Mouse (Mus musculus): ENCODE measurements around the gene Setd3.
"Not testable (repeated sequence)": the region's sequence is repeated elsewhere in the genome, so short reads cannot be mapped to it uniquely, and the experiment has no call there.

Setd3 gene

DNA sequence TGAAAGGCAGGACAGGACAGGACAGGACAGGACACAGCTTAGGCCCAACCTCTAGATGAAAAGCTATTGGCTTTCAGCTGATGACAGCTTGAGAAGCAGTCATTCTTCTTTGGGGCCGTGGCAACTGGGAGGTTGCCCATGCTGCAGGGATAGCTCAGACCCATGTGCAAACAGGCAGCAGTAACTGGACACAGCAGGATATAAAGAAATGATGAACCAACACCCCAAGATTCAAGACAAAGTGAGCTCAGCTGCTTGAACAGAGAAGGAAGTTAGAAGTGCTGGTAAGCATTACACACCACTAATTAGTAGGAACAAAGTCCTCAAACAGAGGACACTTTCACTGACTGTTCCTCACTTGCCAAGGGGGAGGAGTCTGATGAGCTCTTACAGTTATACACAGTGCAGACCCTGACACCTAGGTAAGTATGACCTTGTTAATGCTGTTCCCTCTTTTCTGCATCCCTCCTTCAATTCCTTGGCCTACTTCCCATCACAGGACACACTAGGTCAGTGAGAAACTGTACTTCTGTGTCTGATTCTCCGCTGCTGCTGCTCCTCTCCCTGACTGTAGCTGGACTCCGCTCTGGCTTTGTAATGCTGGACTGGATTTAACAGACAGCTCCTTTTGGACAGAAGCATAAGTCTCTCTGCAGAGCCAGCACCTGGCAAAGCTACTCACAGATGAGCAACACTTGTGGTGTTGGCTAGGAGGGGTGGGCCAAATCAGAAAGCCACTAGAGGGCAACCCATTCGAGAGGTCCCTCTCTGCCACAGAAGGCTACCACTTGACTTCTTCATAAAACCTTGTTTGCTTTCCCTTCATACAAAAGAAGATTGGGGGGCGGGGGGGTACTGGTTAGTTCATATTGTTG lies 35.3 kb downstream of the Setd3 start:
- DNase-seq (ENCODE audit: low spot score), result no peak

DNA sequence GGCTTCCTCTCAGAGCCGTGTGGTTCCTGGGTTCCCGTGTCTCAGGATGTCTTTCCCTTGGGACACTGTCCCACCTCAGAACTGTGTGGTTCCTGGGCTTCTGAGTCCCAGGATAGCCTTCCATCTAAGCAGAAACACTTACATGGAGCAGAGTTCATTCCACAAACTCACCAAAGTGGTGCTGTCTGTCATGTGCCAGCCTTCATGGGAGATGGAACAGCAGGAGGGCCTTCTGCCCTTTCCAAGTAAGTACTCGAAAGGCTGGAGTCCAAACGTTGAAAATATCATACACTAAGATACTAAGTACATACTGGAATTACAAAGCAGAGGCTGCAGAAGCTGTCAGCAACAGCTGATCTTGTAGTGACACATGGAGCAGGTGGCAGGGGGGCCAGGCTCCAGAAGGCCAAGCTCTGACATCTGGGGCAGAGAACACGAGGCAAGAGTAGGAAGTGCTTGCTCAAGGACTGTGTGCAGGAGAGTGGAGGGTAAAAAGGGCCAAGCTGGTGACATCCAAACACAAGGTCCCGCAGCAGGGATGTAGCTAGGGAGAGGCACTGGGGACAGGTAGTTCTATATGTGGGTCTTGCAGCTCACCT lies 43.4 kb downstream of the Setd3 start:
- DNase-seq (ENCODE audit: low spot score), result no peak

DNA sequence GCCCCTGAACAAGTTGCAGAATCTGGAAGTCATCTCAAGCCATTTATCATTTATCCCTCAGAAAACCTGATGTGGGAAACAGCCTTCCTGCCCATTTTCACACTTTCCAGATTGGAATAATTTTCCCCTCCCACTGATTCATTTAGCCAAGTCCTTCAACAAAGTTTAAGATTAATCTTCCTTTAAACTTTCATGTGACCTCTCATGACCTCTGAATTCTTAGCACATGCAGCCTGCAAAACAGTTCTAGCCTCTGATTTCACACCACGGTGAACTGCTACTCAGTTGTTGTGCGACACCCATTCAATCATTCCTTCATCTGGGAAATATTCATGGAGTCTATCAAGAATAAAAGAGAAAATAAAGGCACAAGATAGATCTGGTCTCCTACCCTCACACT lies 45.9 kb downstream of the Setd3 start:
- DNase-seq (ENCODE audit: low spot score), result no peak

DNA sequence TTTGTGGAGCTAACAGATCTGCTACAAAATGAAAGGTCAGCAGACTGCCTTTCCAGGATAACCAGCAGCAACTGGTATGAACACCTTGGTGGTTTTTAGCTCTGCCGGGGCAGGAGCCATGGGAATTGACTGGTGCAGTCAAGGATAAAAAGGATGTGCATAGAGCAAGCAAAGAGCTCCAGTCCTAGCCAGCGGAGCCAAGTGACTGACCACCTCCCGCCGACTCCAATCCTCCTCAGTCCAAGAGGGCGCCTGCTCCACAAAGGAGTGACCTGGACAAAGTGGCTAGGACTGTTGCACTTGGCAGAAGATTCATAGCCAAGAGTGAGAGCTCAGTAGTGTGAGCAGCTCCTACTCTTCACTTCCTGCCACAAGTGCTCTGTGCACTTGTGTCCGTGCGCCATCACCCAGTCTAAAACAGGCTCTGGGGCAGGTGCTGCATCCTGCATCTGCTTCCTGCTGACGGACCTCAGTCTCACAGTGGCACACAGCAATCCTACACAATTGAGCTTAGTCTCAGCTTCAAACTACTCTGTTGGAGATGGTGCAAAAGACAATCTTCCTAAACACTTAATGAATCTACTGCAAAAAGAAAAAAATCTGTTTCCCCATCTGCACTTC lies 46.6 kb downstream of the Setd3 start:
- no peak for DNase-seq (ENCODE audit: low spot score)

DNA sequence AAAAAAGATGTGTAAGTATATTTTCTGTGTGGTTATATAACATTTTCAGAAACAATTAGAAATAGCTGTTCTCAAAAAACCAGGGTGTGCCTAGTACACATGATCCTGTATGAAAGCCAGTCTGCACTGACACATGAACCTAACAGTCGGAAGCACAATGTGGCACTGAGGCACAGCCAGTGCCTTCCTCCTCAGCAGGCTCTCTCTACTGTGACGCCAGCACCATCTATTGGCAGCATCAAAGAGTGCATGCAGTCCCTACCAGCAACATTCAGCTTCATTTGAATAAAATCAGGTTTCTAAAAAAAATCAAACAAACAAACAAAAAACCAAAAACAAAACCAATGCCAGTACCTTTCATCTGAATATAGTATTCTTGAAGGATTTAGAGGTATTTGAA lies 57.8 kb downstream of the Setd3 start:
- DNase-seq (ENCODE audit: low spot score), result peak; percentile 31

DNA sequence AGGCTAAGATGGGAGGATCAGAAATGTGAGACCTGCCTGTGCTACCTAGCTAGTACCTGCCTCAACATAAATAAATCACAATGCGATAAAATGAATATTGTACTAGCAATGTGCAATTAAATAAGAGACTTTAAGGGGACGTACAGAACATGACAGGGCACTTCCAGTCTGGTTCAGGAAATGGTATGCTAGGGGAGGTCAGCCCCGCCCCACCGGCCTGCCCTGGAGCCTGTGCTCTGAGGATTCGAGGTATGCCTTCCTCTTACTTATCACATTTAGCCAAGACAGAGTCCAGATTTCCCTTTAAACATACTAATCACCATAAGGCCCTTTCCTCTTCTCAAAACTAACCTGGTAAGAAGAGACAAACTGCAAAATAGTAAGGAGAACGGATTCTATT lies 58.7 kb downstream of the Setd3 start:
- no peak for DNase-seq (ENCODE audit: low spot score)

DNA sequence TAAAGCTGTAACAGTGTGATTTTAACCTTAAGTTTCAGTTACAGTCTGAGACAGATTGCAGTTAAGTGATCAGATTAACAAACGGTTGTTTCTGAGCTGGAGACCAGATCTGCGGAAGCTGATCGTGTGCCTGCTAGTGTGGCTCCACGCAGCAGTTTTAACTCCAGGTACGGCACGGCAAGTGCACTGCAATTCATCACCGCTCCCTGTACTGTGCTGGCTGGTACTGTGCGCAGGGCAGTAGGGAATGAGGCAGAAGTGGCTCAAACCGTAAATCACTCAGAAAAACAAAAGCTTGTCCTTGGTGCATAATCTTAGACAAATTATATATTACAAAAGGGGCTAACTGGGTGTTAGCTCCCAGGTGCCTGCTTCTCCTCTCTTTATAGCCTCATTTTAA lies 59.2 kb downstream of the Setd3 start:
- no peak for DNase-seq (ENCODE audit: low spot score)

DNA sequence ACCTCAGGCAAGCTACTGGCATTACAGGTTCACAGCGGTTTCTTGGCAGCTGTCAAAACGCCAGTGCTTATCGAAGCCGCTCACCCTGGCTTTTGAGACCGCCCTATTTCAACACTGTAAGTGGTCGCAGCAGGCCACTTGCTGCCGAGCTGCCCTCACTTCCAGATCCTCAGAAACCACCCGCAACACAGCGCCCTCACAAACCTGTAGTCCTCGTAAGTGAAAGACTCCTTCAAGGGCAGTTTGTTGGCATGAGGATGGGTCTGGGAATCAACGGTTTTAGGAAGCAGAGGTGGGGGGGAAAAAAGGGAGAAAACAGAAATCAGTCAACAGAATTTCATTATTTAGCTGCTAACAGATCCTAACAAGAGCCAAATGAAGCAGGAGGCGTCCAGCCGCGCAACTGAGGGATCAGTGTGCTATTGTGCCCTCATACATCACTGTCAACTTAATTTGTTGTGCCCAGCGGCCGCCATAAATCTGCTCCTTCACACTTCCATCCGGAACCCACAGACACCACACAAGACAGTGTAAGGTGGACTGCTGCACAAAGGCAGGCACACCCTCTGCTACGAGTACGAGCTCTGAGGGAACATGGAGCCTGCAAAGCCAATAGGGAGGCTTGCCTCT lies 60.1 kb downstream of the Setd3 start:
- no peak for DNase-seq (ENCODE audit: low spot score)

DNA sequence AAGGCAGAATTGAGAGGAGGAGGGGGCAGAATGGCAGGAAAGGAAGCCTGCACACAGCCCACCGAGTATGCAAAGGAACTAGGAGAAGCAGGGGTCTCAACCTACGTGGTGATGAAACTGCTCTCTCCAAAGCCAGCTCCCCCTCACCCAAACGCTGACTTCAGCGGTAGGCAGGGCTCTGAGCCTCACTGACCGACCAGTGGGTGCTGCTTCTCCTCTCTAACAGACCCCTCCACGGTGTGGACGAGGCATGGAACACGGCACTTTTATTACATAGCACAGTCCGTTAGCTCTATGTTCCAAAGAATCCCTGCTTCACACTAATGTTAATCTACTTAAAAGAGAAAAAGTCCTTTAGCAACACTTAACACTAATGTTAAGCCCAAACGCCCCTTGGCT lies 60.6 kb downstream of the Setd3 start:
- no peak for DNase-seq (ENCODE audit: low spot score)

DNA sequence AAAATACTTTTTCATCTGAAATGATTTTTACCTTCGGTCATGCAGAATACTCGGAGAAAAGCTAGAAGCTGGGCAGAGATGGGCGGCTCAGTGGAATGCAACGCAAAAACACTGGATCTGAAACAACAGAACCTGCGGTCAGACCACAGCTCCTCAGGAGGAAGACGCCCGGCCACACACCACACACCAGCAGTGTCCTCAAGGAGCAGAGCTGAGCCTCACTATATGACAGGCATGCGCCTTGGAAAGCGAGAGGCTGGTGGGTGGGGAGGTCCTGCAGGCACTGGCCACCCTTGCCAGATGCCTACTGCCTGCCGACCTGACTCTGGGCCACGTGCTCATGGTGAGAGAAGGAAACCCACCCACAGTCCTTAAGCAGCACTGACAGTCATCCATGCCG lies 67.9 kb downstream of the Setd3 start:
- no peak for DNase-seq (ENCODE audit: low spot score)

DNA sequence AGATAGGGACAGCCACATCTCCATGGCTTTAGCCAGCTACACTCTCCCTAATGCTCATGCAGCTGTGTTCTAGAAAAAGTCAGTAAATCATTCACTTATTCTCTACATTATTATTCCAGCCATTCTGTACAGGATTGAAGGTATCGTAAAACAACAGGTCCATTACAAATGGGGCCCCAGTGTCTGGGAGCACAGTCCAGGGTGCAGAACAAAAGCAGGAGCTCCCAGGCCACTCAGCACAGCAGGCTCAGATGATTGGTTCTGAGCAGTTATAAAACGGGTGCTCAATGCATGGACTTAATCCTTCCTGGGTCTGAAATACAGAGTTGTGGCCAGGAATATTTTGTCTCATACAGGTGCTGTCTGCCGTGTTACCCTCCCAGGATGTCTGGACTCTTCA lies 68.4 kb downstream of the Setd3 start:
- no peak for DNase-seq (ENCODE audit: low spot score)

DNA sequence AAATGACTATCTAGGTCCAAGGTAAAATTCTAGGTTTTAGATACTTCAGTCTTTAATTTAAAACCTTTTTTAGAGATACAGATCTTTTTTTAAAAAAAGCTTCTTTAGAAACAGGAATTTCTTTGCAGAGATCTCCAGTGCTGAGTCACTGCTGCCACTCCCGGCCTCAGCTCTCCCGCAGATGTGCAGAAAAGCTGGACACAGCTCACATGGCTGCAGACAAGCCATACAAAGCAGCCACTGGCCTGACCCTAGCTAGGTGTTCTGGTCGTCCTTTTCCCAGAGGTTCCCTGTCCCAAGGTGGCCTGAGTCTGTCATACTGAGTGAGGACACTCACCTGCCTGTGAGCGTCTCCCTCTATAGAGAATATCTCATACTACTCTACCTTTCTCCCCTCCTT lies 69.4 kb downstream of the Setd3 start:
- DNase-seq (ENCODE audit: low spot score), result no peak

DNA sequence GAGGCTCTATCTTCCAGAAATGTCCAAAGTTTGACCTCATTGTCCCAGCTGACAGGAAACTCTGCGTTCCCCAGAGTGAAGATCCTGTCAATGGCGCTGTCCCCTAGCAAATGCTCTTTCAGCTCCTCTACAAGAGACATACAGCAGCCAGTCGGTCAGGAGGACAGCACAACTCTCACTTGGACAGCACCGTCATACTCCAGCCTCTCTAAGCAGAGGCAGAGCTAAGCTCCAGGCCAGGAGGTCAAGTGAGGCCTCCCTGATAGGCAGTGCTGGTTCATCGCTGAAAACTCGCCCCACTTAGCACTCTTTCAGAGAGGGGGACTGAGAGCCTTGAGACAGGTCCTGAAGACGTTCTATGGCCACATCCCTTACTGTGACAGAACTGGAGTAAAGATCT lies 70.5 kb downstream of the Setd3 start:
- not testable (repeated sequence) for DNase-seq (ENCODE audit: low spot score)

DNA sequence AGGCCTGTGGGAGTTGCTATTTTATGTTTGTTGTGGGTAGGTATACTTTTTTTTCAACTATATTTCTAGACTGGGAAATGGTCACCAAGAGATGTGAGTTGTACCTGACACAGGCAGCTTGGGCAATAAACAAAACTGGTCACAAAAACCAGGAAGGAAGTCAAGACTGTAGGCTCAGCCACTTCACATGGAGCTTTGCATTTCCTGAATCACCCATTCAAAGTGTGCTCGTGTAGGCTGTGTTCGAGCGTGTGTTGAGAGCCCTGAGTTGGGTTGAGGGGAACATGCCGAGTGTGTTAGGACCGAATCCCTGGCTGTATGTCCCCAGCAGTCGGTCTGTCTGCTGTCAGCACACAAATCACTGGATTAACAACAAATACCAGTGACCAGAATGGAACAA lies 75.8 kb downstream of the Setd3 start:
- no peak for DNase-seq (ENCODE audit: low spot score)

DNA sequence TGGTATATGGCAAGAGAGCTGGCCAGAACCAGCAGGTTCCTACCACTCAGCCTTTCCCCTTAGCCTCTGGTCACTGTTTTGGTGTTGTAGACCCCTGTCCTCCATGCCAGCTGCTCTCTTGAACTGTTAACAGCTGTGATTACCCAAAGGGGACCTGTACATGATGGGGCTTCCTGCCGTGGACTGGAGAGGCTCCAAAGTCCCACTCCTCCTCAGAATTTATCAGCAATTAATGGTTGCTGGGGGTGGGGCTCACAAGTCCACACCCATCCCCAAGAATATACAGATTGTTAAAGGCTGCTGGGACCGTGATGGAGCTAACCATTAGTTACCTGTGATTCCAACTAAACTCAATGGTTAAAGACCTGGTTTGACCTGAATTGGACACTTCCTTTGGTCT lies 77.0 kb downstream of the Setd3 start:
- no peak for DNase-seq (ENCODE audit: low spot score)

DNA sequence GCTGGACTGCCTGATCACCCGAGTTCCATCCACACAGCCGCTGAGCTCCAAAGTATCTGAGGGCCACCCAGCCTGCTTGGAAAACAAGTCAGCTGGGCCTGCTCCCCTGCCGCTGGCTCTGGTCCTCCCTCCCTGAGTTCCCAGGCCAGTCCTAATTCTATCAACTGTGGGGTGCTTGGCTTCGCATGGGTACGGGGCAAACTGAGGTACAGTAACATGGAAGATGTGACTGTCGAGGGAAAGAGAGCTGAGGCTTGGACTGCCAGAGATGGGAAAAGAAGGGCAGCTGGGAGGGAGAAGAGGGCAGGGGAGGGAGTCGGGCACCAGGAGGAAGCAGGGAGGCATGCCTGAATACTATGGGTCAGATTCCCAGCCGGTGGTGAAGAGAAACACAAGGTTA lies 78.9 kb downstream of the Setd3 start:
- no peak for DNase-seq (ENCODE audit: low spot score)

DNA sequence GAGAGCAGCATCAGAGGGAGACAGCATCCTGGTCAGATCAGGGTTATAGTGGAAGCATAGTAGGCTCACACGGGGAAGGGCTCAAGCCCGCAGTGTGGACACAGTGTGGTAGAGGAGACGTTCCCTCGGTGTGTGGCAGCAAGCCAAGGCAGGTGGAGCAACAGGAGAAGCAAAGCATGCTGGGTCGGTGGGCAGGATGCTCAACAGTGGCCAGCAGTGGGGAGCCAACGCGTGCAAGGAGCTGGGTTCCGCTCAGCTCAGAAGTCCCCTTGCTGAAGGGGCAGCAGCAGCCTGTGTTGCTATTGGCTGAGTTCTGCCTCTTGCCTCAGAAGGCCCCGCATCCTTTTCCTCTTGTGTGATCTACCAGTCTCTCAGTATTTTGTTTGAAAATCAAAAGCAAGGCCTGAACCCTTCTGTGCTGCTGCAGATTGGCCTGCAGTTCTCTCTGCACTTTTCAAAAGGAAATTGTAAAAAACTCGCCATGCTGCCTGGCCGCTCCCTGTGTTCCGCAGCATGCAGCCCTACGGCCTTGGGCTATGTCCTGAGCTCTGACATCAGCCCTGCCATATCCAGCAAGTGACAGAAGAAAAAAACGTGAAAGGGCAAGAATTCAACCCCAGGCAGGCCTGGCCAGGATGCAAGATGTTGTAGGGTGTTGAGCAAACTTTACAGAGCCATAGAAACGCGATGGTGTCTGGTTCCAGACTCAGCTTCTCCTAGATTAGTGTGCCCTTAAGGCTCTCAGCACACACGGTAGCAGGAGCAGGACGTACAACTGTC lies 80.7 kb downstream of the Setd3 start:
- DNase-seq (ENCODE audit: low spot score), result no peak

DNA sequence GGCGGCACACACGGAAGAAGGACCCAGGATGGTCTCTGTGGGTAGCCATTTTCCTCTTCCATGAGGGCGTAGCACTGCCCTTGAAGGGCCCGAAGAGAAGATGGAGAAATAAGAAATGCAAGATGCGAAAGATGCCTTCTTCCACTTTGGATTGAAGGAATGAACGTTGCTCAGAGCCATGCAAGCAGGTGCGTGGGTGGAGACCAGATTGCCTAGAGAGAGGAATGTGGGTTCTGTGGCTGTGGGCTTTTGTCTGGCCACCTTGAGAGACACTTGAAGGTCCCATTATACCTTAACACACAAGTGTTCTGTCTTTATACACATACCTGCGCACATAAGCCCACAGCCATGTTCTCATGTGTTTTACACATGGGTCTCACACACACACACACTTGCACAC lies 81.5 kb downstream of the Setd3 start:
- DNase-seq (ENCODE audit: low spot score), result no peak

DNA sequence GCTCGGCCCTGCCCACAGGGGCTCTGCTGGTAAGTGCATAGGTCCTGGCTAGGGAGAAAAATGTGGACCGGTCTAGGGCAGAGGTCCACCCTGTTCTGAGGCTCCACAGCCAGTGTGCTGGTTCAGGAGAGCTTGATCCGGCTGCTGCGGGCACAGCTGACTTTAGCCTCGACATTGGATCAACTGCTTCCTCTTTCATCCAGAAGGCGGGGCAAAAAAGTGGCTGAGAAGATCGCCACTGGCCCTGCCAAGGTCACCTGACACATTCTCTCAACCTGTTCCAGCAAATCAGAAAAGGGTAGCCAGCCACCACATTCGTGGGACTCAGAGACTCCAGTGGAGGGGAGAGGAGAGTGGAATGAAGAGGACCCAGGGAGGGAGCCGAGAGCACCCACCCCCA lies 90.9 kb downstream of the Setd3 start:
- DNase-seq (ENCODE audit: low spot score), result no peak

DNA sequence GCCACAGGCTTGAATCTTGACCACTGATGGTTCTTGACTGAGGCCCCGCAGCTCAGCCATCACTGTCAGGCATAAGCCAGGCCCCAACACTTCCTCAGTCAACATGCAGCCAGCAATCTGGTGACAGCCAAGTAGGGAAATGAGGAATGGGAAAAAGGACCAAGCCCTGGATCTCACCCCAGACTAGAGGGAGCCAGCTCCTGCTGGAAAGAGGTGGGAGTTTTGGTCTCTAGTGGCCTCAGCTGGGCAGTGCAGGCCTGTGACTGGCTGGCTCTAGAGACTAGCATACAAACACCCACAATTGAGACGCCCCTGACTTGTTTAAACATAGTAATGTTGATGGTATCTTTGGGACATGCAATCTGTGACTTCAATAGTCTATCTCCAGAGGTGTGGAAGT lies 91.6 kb downstream of the Setd3 start:
- no peak for DNase-seq (ENCODE audit: low spot score)

DNA sequence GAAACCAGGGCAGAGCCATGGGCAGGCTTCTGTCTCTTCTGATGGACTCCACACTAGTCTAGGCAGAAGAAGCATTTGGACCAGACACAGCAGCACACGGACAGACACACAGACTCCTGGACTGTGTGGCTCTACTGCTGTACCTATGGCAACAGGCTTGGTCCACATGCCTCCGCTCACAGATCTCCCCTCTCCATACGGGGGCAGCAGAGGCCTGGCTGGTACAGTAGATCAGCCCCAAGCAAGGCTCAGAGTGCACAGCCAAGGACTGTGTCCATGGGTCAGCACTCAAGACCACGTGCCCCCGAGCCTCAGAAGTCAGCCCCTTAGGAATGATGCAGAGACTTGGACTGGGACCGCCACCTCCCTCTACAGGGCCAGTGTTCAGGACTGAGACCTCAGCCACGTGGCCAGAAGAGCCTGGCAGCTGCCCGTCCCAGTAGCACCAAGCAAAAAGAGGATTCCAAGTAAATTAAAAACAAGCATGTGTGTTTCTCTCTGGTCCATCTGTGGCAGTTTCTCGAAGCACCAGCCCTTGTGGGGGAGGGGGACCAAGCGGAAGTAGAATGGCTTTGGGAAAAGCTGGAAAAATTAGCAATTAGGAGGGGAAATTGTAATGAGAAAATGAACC lies 100.9 kb downstream of the Setd3 start:
- no peak for DNase-seq (ENCODE audit: low spot score)

DNA sequence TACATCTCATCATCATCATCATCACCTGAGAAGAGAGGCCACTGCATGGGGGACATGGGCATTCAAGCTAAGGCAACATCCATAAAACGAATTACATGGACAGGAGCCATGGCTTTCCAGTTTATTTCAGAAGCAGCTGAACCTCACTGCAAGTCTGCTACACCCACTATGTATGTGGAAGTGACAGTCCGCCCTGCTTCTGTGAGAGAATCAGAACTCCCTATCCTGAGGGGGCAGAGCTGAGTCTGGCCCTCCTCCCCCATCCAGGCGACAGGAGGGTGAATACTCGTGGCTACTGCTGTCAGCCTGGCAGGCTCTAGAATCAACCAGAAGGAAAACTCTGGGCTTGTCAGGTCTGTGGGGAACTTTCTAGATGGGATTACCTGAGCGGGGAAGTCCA lies 106.2 kb downstream of the Setd3 start:
- DNase-seq (ENCODE audit: low spot score), result no peak

All from ovary, postnatal 14 days (tissue).